Mouse (Mus musculus): ENCODE measurements at regions not wholly inside any gene's neighbourhood (a gene's known extent, or its start where the extent isn't known, plus 50 kb on each side); places are given as distances from the start of the nearest gene placed in this dataset.

- DNase-seq, result no peak
These were observed 220.3 kb downstream of the Gja1 start for GRCm38 (mm10) chr10:56597382-56597781.

- no peak for DNase-seq
These were observed 221.1 kb downstream of the Gja1 start for GRCm38 (mm10) chr10:56598191-56598590.

- DNase-seq, result no peak
These were observed 222.8 kb downstream of the Gja1 start for GRCm38 (mm10) chr10:56599923-56600322.

GRCm38 (mm10) chr10:56611564-56612288, 234.6 kb downstream of the Gja1 start:
- DNase-seq, result no peak

- DNase-seq, result no peak
These were observed 265.5 kb downstream of the Gja1 start for GRCm38 (mm10) chr10:56642656-56643055.

- DNase-seq, result no peak
These were observed 266.4 kb downstream of the Gja1 start for GRCm38 (mm10) chr10:56643376-56644135.

- no peak for DNase-seq
These were observed 283.4 kb downstream of the Gja1 start for GRCm38 (mm10) chr10:56660501-56660900.

GRCm38 (mm10) chr10:56673919-56674318, 296.8 kb downstream of the Gja1 start:
- no peak for DNase-seq

- no peak for DNase-seq
These were observed 305.8 kb downstream of the Gja1 start for GRCm38 (mm10) chr10:56682901-56683300.

- no peak for DNase-seq
These were observed 308.6 kb downstream of the Gja1 start for GRCm38 (mm10) chr10:56685655-56686250.

GRCm38 (mm10) chr10:56691467-56691866, 314.3 kb downstream of the Gja1 start:
- no peak for DNase-seq

- DNase-seq, result no peak
These were observed 318.0 kb downstream of the Gja1 start for GRCm38 (mm10) chr10:56695100-56695499.

GRCm38 (mm10) chr10:56700126-56700525, 323.0 kb downstream of the Gja1 start:
- no peak for DNase-seq

GRCm38 (mm10) chr10:56708411-56708810, 331.3 kb downstream of the Gja1 start:
- no peak for DNase-seq

GRCm38 (mm10) chr10:56708886-56709285, 331.8 kb downstream of the Gja1 start:
- DNase-seq, result no peak

- DNase-seq, result no peak
These were observed 335.5 kb downstream of the Gja1 start for GRCm38 (mm10) chr10:56712611-56713105.

- DNase-seq, result no peak
These were observed 359.9 kb downstream of the Gja1 start for GRCm38 (mm10) chr10:56737073-56737472.

- no peak for DNase-seq
These were observed 362.5 kb downstream of the Gja1 start for GRCm38 (mm10) chr10:56739621-56740020.

GRCm38 (mm10) chr10:56752134-56752533, 375.0 kb downstream of the Gja1 start:
- DNase-seq, result no peak

- no peak for DNase-seq
These were observed 376.4 kb downstream of the Gja1 start for GRCm38 (mm10) chr10:56753576-56753975.

GRCm38 (mm10) chr10:56754546-56755175, 377.5 kb downstream of the Gja1 start:
- DNase-seq, result no peak

- no peak for DNase-seq
These were observed 393.5 kb downstream of the Gja1 start for GRCm38 (mm10) chr10:56770629-56771028.

- no peak for DNase-seq
These were observed 405.1 kb downstream of the Gja1 start for GRCm38 (mm10) chr10:56782265-56782664.

Data from cerebellum, adult 11 months (tissue).